ENCODE assay signal across 12 mouse cellular contexts in the genomic region with DNA sequence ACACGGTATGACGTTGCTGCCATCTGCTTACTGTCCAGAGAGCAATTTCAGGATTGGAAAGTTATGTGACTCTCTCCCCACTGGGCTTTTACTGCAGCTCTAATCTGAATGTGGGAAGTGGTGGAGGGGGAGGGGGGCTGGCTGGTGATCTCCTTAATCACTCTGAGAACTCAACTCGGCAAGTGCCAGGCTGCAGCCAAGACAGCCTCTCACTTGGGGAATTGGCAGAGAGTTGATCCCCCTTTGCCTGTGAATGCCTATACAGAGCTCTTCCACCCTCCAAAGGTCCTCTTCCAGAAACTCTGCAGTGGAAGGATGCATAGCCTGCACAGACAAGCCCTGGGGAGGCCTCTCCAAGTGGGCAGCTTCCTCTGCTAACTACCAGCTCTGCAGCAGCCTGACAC.
DNase-seq lines count a peak whose midpoint lies in the region; ATAC-seq and TF ChIP-seq lines count a peak whose summit lies in the region.
"Had no signal": no experiment of that assay in that cellular context is flagged by ENCODE, and none has a peak within 500 bp of the region (broad histone marks: within the 10 kb centered on the region; RNA-seq: fewer than 3 reads in every experiment).

No protein-coding gene starts in this region.

- no peaks in the 10 kb centered on the region for H3K4me1 ChIP-seq in forebrain, embryonic 13.5 days
- H3K4me1 ChIP-seq in forebrain, embryonic 12.5 days, result no peaks in the 10 kb centered on the region
- H3K4me1 ChIP-seq in lung, embryonic 14.5 days (ENCODE audit: insufficient read depth), result no peaks in the 10 kb centered on the region
- H3K4me1 ChIP-seq in lung, postnatal 0 days (ENCODE audit: insufficient read depth, low read depth, low read length), result no peaks in the 10 kb centered on the region

- no peaks in the 10 kb centered on the region for H3K9me3 ChIP-seq in forebrain, embryonic 13.5 days (replicated peaks)
- H3K9me3 ChIP-seq in forebrain, embryonic 12.5 days, result no peaks in the 10 kb centered on the region
- no peaks in the 10 kb centered on the region for H3K9me3 ChIP-seq in lung, embryonic 14.5 days (ENCODE audit: low read depth, low read length)
- H3K9me3 ChIP-seq in lung, postnatal 0 days (ENCODE audit: low read length), result no peaks in the 10 kb centered on the region
- H3K9me3 ChIP-seq: embryonic facial prominence, embryonic 13.5 days had no signal

- no peak overlapping the region for H3K27ac ChIP-seq in forebrain, embryonic 13.5 days
- H3K27ac ChIP-seq in forebrain, embryonic 12.5 days, result no peak overlapping the region
- no peak overlapping the region for H3K27ac ChIP-seq in lung, embryonic 14.5 days (ENCODE audit: low read depth)
- no peak overlapping the region for H3K27ac ChIP-seq in lung, postnatal 0 days (ENCODE audit: low read length)
- H3K27ac ChIP-seq: embryonic facial prominence, embryonic 13.5 days; gastrocnemius, adult 2 months; stomach, postnatal 0 days had no signal

- peak; percentile 21; the same call in 1 of the 2 replicates for ATAC-seq in forebrain, embryonic 13.5 days
- ATAC-seq in forebrain, embryonic 12.5 days (ENCODE audit: low FRiP score), result no peak
- 0 out of 2 replicates have a peak, but pooled peaks have one; percentile 28 for ATAC-seq in lung, embryonic 14.5 days (ENCODE audit: insufficient read depth)
- ATAC-seq in lung, postnatal 0 days, result no peak

- 63% methylated on average over 3 of the region's 3 CpGs for WGBS in forebrain, embryonic 13.5 days
- WGBS in forebrain, embryonic 12.5 days, result 56% methylated on average over 3 of the region's 3 CpGs
- 38% methylated on average over 3 of the region's 3 CpGs for WGBS in lung, embryonic 14.5 days
- WGBS in lung, postnatal 0 days, result 44% methylated on average over 3 of the region's 3 CpGs

- intact Hi-C loops in left cerebral cortex, postnatal 4 days (cut with DNase I), result no loop called here

- no peaks in the 10 kb centered on the region for H3K27me3 ChIP-seq in forebrain, embryonic 13.5 days
- no peaks in the 10 kb centered on the region for H3K27me3 ChIP-seq in forebrain, embryonic 12.5 days
- H3K27me3 ChIP-seq in lung, embryonic 14.5 days (ENCODE audit: insufficient read depth, low read length), result no peaks in the 10 kb centered on the region
- no peaks in the 10 kb centered on the region for H3K27me3 ChIP-seq in lung, postnatal 0 days (replicated peaks; ENCODE audit: insufficient read depth, low read length)
- H3K27me3 ChIP-seq: embryonic facial prominence, embryonic 13.5 days had no signal

- no peak for TF ChIP-seq CTCF in lung, embryonic 14.5 days (IDR thresholded peaks at IDR 0.05; ENCODE audit: low read depth)
- TF ChIP-seq CTCF in lung, postnatal 0 days (IDR thresholded peaks at IDR 0.05), result no peak

- no peak overlapping the region for H3K4me2 ChIP-seq in forebrain, embryonic 13.5 days
- H3K4me2 ChIP-seq in forebrain, embryonic 12.5 days, result no peak overlapping the region
- no peak overlapping the region for H3K4me2 ChIP-seq in lung, embryonic 14.5 days
- H3K4me2 ChIP-seq in lung, postnatal 0 days (replicated peaks; ENCODE audit: low read depth, low read length), result no peak overlapping the region
- H3K4me2 ChIP-seq: embryonic facial prominence, embryonic 13.5 days had no signal

- H3K4me3 ChIP-seq in forebrain, embryonic 13.5 days, result no peak overlapping the region
- H3K4me3 ChIP-seq in forebrain, embryonic 12.5 days (replicated peaks), result no peak overlapping the region
- no peak overlapping the region for H3K4me3 ChIP-seq in lung, embryonic 14.5 days (ENCODE audit: low read depth, low read length)
- H3K4me3 ChIP-seq in lung, postnatal 0 days (ENCODE audit: low read depth, low read length), result no peak overlapping the region
- H3K4me3 ChIP-seq: embryonic facial prominence, embryonic 13.5 days; gastrocnemius, adult 2 months had no signal

- TF ChIP-seq EP300 in lung, postnatal 0 days (IDR thresholded peaks at IDR 0.05), result no peak

- no peaks in the 10 kb centered on the region for H3K36me3 ChIP-seq in forebrain, embryonic 13.5 days (ENCODE audit: poor library complexity, severe bottlenecking)
- no peaks in the 10 kb centered on the region for H3K36me3 ChIP-seq in forebrain, embryonic 12.5 days (replicated peaks)
- no peaks in the 10 kb centered on the region for H3K36me3 ChIP-seq in lung, embryonic 14.5 days (ENCODE audit: insufficient read depth)
- H3K36me3 ChIP-seq in lung, postnatal 0 days (ENCODE audit: insufficient read depth, low read length), result no peaks in the 10 kb centered on the region
- H3K36me3 ChIP-seq: embryonic facial prominence, embryonic 13.5 days had no signal

- H3K9ac ChIP-seq in forebrain, embryonic 13.5 days, result no peak overlapping the region
- no peak overlapping the region for H3K9ac ChIP-seq in forebrain, embryonic 12.5 days
- no peak overlapping the region for H3K9ac ChIP-seq in lung, embryonic 14.5 days
- no peak overlapping the region for H3K9ac ChIP-seq in lung, postnatal 0 days (replicated peaks; ENCODE audit: low read depth)
- H3K9ac ChIP-seq: embryonic facial prominence, embryonic 13.5 days had no signal

- no peak for DNase-seq in lung, embryonic 14.5 days
- DNase-seq in lung, postnatal 14 days, result no peak
- peak; percentile 33 to 59 for DNase-seq in cerebellum, postnatal 14 days
- peak; percentile 39 for DNase-seq in left cerebral cortex, postnatal 4 days
- no peak for DNase-seq in urinary bladder, adult 2 months (ENCODE audit: low spot score)
- no peak for DNase-seq in lung, postnatal 0 days (ENCODE audit: low spot score)
- DNase-seq: gastrocnemius, adult 2 months; kidney, adult 2 months had no signal

Comparison
In these comparisons a context has a peak if more than half of its experiments do, and no peak if none do; other contexts are left out.
1. ATAC-seq: peak in forebrain, embryonic 13.5 days (single experiment) and lung, embryonic 14.5 days (single experiment); none in forebrain, embryonic 12.5 days (single experiment) and lung, postnatal 0 days (single experiment).
2. DNase-seq: peak in cerebellum, postnatal 14 days (2 of 2) and left cerebral cortex, postnatal 4 days (single experiment); none in lung, embryonic 14.5 days (single experiment), lung, postnatal 14 days (single experiment), urinary bladder, adult 2 months (single experiment) and lung, postnatal 0 days (single experiment).